Mouse (Mus musculus) layer of hippocampus, postnatal 14 days (tissue): ENCODE measurements around the gene Gorab. TPM values are rescaled to one million over a fixed set of nuclear protein-coding genes. Genes with fewer than 3 reads are reported as not detected.

Source experiments
- DNase-seq, 2 experiments: peaks; one replicate each; pipeline ENCODE4 v3.0.0; 2021 to 2022; ENCODE audit warnings: low spot score in 2 of 2, mixed read lengths in 1 of 2
- long read RNA-seq, 2 experiments: library from polyadenylated mRNA; stranded (forward); transcript quantifications; one replicate each; pipeline ENCODE4 v2.0.0; 2021
- total RNA-seq, 2 experiments: library from RNA; stranded (reverse); gene quantifications; 2 replicates each; pipeline ENCODE4 v1.2.3; 2021

Gorab gene
- 10 to 100 TPM; 10.8 to 13.2 TPM for total RNA-seq
- long read RNA-seq, experiment 1, transcript Gorab-201 (5 exons, 2,538 nt), result major isoform, 9 of 15 reads
- long read RNA-seq, experiment 1, partial matches to known transcripts, result 1 of 15 reads
- long read RNA-seq, experiment 1, other reads (novel, unspliced or antisense), result 5 of 15 reads
- long read RNA-seq, experiment 2, transcript Gorab-201 (5 exons, 2,538 nt), result major isoform, 10 of 14 reads
- long read RNA-seq, experiment 2, partial matches to known transcripts, result 1 of 14 reads
- long read RNA-seq, experiment 2, other reads (novel, unspliced or antisense), result 3 of 14 reads

DNA sequence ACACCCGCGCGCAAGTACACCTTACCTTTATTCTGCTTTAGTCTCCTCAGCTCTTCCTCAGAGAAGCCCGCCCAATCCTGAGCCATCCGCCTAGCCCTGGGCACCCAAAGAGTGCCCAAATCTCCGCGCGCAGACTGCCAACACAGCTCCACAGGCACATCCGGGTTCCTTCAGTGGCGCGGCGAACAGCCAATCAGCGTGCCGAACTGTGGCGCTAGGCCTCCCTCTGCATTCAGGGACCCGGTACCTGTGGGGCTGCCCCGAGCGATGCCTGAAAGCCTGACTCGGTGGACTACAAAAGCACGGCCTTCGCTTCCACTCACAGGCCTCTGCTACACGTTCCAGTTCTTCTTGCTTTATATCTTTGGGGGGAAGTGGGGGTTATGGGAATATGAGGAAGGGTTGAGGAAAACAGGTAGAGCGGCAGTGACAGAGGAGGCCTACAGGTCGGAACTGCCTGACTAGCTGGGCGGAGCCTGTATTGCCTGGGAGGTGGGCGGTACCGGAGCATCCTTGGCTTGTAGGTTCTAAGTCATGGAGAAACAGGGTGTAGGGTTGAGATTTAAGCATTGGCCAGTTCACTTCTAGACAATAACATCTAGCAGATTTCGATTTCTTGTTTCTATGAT, at the start of gene Gorab:
Gene Gorab, minus strand, starts transcription at position 172 of the 629 bp plus-strand sequence.
- DNase-seq, result peak; percentile 97 to 99

DNA sequence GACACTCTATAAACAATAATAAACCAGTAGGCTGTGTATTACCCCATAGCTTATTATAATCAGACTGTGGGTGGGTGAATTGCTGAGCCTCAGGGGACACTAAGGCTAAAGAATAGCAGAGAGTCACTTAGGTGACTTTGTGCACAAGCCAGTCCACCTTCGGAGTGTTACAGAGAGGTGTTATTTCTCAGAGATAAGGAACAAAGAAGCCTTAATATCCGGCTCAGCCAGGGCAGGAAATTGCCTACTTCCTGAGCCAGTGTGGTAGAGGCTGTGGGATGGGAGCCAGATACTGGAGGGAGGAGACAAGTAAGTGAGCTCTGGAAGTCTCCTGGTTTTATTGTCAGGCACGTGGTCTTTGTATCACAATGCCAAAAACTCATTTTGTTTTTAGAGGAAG, 40.4 kb upstream of the Gorab start:
- no peak for DNase-seq

DNA sequence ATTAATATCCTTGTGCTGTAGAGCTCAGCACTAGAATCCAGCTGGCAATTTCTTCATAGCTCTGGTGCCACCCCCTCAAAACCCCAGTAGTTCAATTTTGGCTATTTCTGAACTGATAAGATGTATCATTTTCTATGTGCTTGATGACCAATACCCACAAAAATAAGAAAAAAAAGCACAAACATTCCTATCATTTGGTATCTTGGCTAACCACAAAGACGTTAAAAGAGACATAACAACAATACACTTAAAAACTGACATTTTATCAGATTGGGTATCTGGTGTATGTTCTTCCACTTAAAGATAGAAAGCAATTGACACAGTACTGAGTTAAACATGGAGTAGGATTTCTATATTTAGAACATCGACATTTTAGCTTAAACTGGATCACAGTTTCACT, 35.5 kb upstream of the Gorab start:
- DNase-seq, result no peak

DNA sequence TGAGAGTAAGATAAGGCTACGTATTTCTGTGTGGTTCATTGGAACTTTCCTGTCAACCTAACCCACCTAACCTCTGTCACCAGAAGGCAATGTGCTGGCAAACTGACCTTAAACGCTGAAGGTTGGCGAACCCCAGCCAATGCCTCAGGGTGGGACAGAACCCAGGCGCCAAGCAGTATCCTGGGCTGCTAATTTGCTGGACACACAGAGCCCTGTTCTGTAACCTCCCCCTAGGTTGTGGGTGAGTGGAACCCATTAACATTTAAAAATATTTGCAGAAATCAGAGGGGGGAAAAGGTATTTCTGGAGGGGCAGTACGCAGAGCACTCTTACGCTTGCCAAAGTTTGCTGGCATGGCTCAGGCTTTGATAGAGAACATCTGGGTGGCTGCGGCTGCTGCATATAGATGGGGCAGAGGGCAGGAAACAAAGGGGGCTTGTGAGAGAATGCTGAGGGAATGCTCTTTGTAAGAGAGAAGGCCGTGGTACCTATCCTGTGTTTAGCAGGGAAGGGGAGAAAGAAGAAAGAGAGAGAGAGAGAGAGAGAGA, 20.1 kb upstream of the Gorab start:
- no peak for DNase-seq

DNA sequence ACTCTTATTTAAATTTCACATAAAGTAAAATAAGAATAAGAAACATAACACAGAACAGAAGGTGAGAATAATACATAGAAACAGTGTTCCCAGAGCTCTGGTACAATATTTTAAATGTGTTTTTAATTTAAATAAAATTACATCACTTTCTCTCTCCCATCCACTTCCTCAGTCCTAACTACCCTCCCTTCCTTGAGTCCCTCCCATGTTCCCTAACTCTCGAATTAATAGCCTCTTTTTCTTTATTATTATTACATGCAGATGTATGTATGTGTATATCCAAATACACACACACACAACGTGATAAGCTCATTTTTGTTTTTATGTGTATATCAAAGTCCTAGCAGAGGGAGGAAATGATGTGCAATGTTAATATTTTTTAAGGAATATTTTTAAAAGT, 13.7 kb upstream of the Gorab start:
- no peak for DNase-seq

DNA sequence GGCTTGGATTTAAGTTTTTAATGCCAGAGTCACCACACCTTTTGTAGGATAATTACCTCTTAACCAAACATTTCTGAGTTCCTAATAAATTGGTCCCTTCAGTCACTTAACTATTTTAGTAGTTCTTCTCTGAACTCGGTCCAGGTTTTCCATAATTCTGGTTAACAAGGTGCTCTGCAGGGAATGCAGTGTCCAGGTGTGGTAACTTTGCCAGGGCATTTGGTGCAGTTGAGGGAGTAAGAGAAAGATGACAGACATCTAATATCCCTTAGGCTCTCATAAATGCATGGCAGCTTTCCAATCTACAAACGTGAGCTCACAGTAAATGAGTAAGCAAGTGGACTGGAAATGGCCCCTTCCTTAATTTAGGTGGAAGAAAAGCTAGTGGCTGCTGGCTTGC, 10.7 kb upstream of the Gorab start:
- no peak for DNase-seq

DNA sequence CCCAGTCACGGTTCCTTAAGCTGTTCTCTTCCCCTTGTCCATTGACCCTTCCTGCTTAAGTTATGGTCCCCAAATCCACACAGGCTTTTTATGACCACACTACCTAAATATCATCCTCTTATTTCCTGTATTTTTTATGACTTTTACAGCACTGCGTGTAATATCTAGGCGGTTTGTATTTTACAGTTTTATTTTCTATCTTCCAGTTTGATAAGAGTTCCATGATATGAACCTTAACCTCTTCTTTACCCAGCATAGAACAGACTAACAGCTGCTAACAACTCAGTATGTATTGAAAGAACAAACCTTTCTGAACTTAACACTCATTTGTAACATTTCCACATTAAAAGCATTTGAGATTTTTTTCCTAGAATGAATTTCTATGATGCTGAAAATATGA, 2.7 kb upstream of the Gorab start:
- no peak for DNase-seq

DNA sequence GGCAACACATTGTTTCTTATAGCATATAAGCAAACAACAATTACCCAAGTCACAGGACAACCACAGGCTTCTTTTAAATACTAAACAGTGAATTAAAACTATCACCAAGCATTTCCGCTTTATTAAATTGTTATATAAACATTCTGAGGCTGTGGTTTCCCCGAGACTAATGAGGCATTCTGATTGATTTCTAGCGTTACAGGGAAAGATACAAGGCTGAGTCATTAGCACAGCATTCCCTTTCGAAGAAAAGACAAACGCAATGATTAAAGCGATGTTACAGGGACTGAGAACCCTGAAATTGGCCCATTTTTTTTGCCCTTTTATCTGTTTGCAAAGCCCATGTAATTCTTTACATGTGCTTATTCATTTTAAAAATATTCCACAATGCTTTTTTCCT, 12.1 kb downstream of the Gorab start:
- no peak for DNase-seq

DNA sequence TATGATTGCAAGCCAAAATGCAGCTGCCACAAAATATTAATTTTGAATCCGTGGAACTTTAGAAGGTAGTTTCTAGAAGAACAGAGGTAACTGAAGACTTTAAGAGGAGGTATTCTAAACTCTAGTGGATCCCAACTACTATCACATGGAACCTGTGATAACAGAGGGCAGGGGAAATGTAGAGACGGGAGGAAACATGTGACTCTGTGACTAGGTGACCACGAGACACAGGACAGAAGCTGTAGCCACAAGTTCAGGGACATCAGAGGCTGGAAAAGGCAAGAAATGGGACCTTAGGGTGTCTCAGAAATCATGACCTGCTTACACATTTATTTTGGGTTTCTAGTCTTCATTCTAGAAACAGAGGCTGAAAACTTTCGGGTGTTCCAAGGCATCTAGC, 13.4 kb downstream of the Gorab start:
- no peak for DNase-seq

DNA sequence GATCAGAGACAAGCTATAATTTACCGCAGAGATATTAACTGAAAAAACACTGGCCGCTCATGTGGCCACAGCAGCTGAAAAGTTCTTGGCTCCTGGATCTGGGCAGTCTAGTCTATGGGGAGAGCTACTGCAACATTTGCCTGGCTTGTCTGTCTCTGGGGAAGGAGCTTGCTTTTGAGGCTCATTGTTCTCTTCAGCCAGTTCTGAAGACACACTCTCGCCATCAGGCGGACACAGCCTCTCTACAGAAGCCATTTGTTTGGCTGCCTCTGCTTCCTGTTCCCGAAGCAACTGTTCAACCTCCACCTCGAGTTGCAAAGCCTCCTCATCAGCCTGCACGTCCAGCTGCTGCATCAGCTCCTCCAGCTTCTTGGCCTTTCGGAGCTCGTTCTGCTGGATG, 17.3 kb downstream of the Gorab start:
- no peak for DNase-seq

DNA sequence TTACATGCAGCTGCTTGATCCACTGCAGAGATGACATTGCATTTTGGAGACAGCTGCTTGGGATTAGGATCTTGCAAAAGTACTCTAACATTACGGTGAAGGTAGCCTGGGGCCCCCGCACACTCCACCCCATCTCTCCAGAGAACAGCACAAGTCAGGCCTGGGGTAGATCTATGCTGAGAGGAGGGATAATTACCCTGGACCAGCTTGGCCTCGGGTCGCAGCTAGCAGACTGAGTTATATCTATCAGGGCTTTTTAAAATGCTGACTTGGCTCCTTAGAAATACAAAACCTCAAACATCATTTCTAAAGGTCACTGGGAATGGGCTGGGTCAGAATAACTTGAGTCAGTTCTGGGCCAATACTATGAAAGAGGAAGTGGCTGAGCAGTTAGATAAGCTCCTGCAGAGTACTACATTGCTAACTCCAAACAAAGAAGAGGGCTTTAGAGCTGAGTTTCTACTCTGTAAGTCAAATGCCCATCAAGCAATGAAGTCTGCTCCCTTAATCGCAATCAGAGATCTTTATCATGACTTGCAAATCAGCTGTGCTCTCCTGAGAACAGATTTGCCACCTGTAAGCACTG, 19.9 kb downstream of the Gorab start:
- DNase-seq, result no peak

DNA sequence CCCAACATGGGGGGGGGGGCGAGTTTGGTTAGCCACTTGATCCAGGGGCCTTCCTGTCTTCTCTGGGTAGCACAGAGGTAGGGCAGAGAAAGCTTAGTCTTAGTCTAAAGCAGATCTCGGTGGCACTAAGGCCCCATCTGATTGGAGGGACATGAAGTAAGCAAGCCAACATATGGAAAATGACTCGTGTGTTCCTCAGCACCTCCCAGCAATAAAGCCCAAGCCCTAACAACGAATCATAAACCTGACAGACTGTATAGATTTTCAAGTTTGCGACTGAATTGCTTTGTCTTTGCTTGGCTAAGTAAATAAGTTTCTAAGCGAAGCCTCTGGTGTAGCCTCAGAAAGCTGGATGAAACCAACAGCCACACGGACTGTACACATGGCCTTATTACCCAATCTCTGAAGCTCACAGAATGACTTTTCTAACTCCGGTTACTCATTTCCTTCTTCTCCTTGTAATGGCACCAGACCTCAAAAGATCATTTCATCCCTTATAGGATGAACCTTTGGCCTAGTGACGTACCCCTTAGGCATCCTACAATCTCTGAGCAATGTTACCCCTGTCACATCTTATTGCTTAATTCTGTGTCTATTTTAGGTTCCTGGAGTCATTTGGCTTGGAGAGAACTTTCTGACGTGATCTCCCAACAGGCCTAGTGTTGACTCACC, 21.3 kb downstream of the Gorab start:
- DNase-seq, result no peak

DNA sequence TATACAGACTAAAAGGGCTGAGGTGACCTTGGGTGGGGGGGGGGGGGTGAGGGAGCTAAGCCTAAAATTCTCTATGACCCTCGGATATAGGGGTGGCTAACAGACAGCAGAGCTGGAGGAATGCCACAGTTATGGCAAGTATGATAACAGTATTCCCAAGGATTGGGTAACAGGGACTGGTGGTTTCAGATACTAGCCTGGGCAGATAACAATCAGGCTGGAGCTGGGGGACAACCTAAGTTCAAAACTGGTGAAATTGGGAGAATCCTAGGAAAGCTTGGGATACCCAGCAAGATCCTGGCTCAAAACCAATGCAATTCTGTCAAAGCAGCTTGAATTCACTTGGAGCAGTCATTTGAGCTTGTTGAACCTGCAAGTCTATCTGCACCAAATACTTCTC, 22.9 kb downstream of the Gorab start:
- DNase-seq, result no peak

DNA sequence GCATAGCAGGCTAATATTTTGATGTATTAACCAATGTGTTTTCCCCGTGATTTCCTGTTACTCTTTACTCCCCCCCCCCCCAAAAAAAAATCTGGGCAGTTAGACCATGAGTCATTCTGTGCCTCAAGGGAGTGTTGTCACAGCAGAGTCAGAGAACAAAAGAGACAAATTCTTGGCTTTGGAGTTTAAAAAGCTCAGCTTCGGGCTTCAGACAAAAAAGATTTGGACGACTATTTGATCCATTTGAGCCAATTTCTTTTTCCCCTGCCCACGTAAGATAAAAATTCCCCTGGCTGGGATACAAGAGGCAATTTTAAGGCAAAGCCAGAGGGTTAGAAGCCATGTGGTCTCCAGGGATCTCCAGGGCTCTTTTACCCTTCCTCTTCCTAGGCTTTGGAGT, 23.4 kb downstream of the Gorab start:
- no peak for DNase-seq

DNA sequence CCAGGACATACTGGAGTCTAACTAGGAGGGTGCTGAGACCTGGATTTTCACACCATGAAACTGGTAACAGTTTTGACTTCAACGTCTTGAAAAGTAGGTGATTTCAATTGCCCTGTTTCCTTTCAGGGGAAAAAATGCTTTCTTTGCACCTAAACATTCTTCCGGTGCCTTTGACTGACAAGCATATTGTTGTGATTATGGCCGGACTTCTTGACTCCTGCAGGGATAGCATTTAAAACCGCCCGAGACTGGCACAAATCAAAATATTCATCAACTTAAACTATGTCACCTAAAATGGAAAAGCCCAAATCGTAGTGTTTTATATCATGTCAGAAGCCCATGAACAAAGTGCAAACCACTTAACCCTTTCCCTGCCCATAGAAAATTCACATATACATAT, 25.5 kb downstream of the Gorab start:
- no peak for DNase-seq

DNA sequence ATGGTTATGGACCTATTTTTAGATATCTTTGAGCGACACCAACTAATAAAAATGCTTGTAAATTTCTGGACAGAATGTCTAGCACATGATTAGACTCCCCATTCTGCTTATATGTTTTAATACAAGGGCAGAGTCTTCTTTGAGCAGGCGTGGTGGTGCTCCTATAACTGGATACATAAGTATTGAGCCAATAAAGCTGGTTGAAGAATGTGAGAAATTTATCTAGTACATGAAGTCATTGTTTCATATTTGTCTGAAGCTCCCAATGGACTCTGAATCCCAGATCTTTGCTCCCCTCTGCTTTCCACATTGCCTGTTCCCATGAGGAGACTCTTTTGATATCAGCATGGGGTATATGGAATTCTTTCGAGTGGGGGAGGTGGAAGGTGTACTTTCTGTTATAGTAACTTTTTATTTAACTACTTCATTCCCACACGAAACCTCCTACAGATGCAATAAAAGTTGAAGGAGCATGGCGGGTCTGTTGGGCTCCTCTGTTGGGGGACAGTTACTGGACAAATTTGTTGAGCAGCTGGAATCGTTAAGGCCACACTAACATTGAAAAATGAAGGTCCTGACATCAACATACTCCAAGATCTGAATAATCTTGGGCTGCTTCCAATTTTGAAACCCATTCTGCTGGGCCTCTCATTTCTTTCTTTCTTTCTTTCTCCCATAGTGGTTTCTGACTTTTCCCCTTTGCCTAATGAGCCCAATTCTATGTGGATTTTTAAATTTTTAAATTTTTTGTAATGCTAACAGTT, 26.5 kb downstream of the Gorab start:
- DNase-seq, result no peak

DNA sequence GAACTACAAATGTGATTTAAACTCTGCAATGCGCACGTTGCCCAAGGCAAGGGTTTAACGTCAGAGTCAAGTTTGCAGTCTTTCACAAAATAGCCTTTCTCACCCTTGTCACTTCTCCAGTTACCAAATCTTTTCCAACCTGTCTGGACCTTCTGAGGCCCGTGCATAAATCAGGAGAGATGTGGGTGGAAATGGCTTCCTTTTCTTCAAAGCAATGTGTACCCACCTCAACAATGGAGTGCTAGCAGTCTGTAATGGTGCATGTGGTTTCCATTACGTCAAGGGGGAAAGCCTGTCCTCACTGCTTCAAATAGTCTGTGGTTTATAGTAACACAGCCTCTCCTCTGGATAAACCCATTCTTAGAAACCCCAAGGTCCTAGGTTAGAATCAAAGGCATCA, 29.0 kb downstream of the Gorab start:
- no peak for DNase-seq

DNA sequence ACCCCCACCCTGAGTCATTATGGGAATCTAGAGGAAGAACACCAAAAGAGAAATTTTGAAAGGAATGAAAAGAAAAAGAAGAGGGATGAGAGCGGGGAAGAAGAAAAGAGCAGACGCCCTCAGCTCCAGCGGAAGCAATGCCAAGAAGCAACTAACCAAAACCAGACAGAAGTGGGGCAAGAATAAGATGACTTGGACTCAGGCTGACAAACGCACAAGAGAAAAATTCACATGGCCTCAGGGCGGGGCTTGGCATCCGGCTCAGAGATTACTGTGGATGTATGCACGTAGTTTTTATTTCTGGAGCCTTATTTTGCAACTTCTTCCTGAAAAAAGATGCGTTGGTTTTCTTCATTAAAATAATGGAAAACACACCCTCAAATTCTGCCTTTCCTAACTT, 41.3 kb downstream of the Gorab start:
- DNase-seq, result no peak

DNA sequence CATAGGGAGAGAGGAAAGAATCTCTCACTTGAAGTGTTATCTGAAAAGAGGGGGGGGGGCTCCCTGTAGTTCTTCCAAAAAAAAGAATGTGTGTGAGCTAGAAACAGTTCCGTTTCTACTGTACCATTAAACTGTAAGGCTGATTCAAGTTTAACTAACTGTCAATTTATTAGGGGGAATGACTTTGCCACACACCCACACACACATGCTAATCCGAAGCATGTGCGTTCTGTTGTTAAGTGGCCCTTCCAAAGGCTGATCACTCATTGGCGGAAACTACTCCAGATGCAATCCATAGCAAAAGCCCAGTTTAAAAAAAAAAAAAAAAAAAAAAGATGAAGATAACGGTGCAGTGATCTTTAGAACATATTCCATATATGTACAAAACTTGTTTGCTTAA, 42.1 kb downstream of the Gorab start:
- no peak for DNase-seq

DNA sequence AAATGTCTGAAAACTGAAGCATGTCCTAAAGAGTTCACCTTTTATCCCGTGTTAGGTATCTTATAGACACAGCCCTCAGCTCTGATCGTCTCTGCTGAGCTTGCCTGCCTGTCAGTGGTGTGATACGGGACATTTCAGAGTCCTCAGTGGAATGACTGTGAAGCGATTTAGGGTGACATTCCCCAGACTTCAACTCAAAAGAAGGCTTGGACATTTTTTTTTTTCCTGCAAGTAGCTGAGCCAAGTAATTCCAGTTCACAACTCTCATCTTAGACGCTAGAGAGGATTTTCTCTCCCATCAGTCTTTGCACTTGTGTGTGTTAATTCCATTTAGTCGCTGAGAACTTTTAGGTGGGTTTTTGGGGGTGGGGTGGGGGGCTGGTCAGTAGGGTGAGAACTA, 42.7 kb downstream of the Gorab start:
- DNase-seq, result no peak

DNA sequence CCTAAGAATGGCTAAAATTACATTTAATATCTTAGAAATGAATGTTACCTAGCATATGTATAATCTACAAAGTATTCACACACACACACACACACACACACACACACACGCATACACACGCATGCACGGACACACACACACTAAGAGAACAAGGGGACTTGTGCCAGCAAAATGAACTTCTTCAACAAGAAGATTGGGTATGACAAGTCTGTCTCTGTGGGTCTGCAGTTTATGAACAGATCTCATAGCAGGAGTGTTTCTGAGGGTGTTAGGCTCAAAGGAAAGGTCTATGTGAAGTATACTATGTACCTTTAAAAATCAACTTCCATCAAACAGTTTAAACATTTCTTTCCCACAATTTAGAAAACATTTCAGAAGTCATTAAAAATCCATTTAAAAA, 43.9 kb downstream of the Gorab start:
- no peak for DNase-seq
